ENCODE assay signal across 8 mouse cellular contexts in the genomic region with DNA sequence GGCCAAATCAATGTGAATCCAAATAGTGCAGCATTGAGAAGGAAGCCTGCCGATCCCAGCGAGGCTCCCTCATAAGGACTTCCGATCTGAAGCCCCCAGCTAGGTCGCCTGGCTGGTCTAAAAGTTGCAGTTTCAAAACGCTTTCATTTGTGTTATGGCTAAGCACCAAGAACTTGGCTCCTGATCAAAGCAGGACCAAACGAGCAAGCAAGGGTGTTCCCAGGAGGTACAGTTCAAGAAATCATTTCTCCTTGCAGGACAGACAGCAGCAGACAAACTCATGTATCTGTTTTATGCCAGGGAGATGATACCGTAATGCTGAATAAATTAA.
DNase-seq lines count a peak whose midpoint lies in the region; ATAC-seq and TF ChIP-seq lines count a peak whose summit lies in the region.

No protein-coding gene starts in this region.

- no peaks in the 10 kb centered on the region for H3K9me3 ChIP-seq in kidney, postnatal 0 days (replicated peaks; ENCODE audit: low read length)
- H3K9me3 ChIP-seq in forebrain, embryonic 11.5 days (ENCODE audit: control insufficient read depth, low read length) = no peaks in the 10 kb centered on the region
- no peaks in the 10 kb centered on the region for H3K9me3 ChIP-seq in limb, embryonic 10.5 days (replicated peaks)
- H3K9me3 ChIP-seq in neural tube, embryonic 13.5 days = no peaks in the 10 kb centered on the region

- H3K4me2 ChIP-seq in kidney, postnatal 0 days (ENCODE audit: low read length) = peak overlapping the region; percentile 57
- H3K4me2 ChIP-seq in forebrain, embryonic 11.5 days (ENCODE audit: low read depth, low read length, severe bottlenecking) = peak overlapping the region; percentile 44
- H3K4me2 ChIP-seq in neural tube, embryonic 13.5 days = peak overlapping the region; percentile 60

- no peak for TF ChIP-seq CTCF in kidney, postnatal 0 days (IDR thresholded peaks at IDR 0.05; ENCODE audit: low read depth)

- H3K27ac ChIP-seq in kidney, postnatal 0 days = peak overlapping the region; percentile 68
- H3K27ac ChIP-seq in forebrain, embryonic 11.5 days (ENCODE audit: low read depth, low read length) = no peak overlapping the region; the same call in 1 of the 2 replicates
- H3K27ac ChIP-seq in limb, embryonic 10.5 days = peak overlapping the region; percentile 51; the same call in 1 of the 2 replicates
- peak overlapping the region; percentile 56 for H3K27ac ChIP-seq in neural tube, embryonic 13.5 days (replicated peaks)

- H3K36me3 ChIP-seq in kidney, postnatal 0 days (ENCODE audit: insufficient read depth, low read length) = no peaks in the 10 kb centered on the region
- H3K36me3 ChIP-seq in forebrain, embryonic 11.5 days (ENCODE audit: control insufficient read depth, insufficient read depth, low read length) = no peaks in the 10 kb centered on the region
- no peaks in the 10 kb centered on the region for H3K36me3 ChIP-seq in limb, embryonic 10.5 days
- H3K36me3 ChIP-seq in neural tube, embryonic 13.5 days = no peaks in the 10 kb centered on the region

- no peaks in the 10 kb centered on the region for H3K27me3 ChIP-seq in kidney, postnatal 0 days (ENCODE audit: insufficient read depth, low read length)
- no peaks in the 10 kb centered on the region for H3K27me3 ChIP-seq in forebrain, embryonic 11.5 days (ENCODE audit: control insufficient read depth, insufficient read depth, low read length)
- peaks cover 3% of the 10 kb centered on the region; the same call in 1 of the 2 replicates for H3K27me3 ChIP-seq in limb, embryonic 10.5 days (ENCODE audit: low read depth, poor library complexity, severe bottlenecking)
- peaks cover 9% of the 10 kb centered on the region for H3K27me3 ChIP-seq in neural tube, embryonic 13.5 days

- peak overlapping the region; percentile 32 for H3K4me3 ChIP-seq in kidney, postnatal 0 days (replicated peaks; ENCODE audit: low read depth, low read length)
- H3K4me3 ChIP-seq in forebrain, embryonic 11.5 days (ENCODE audit: low read depth, low read length) = peak overlapping the region; percentile 15
- peak overlapping the region; percentile 39 for H3K4me3 ChIP-seq in limb, embryonic 10.5 days
- peak overlapping the region; percentile 33 for H3K4me3 ChIP-seq in neural tube, embryonic 13.5 days

- H3K9ac ChIP-seq in kidney, postnatal 0 days (ENCODE audit: low read depth, low read length) = peak overlapping the region; percentile 58; the same call in 1 of the 2 replicates
- H3K9ac ChIP-seq in forebrain, embryonic 11.5 days (ENCODE audit: low read length) = peak overlapping the region; percentile 51
- peak overlapping the region; percentile 68 for H3K9ac ChIP-seq in neural tube, embryonic 13.5 days

- WGBS in kidney, postnatal 0 days = 16% methylated on average over 7 of the region's 7 CpGs
- 16% methylated on average over 7 of the region's 7 CpGs for WGBS in forebrain, embryonic 11.5 days
- 49% methylated on average over 7 of the region's 7 CpGs for WGBS in limb, embryonic 10.5 days
- 15% methylated on average over 7 of the region's 7 CpGs for WGBS in neural tube, embryonic 13.5 days

- no peak for DNase-seq in kidney, postnatal 0 days (ENCODE audit: low spot score)
- no peak for DNase-seq in kidney, postnatal 4 days
- no peak for DNase-seq in forebrain, embryonic 11.5 days (ENCODE audit: low spot score)
- peak; percentile 34 for DNase-seq in limb, embryonic 10.5 days (ENCODE audit: low spot score)
- no peak for DNase-seq in ovary, postnatal 14 days (ENCODE audit: low spot score)
- DNase-seq in layer of hippocampus, adult 11-12 months (ENCODE audit: low spot score) = no peak

- H3K4me1 ChIP-seq in kidney, postnatal 0 days (replicated peaks; ENCODE audit: insufficient read depth, low read length) = peaks cover 24% of the 10 kb centered on the region
- H3K4me1 ChIP-seq in forebrain, embryonic 11.5 days (replicated peaks; ENCODE audit: control insufficient read depth, insufficient read depth, low read length) = peaks cover 11% of the 10 kb centered on the region; the same call in 1 of the 2 replicates
- H3K4me1 ChIP-seq in limb, embryonic 10.5 days = peaks cover 26% of the 10 kb centered on the region
- peaks cover 32% of the 10 kb centered on the region for H3K4me1 ChIP-seq in neural tube, embryonic 13.5 days (replicated peaks)

- no peak for ATAC-seq in kidney, postnatal 0 days (replicated peaks; ENCODE audit: low FRiP score, low read depth)
- no peak for ATAC-seq in forebrain, embryonic 11.5 days (replicated peaks; ENCODE audit: low FRiP score)
- ATAC-seq in neural tube, embryonic 13.5 days (ENCODE audit: low read depth) = no peak; the same call in 1 of the 2 replicates
- no peak for ATAC-seq in monocyte, adult 5-6 weeks (replicated peaks; ENCODE audit: insufficient number of reproducible peaks, low FRiP score, low TSS enrichment, poor library complexity, severe bottlenecking)
